Mouse (Mus musculus): ENCODE data around the gene Otop3.
"Not testable (repeated sequence)": the region's sequence is repeated elsewhere in the genome, so short reads cannot be mapped to it uniquely, and the experiment has no call there.

The Otop3 gene

DNA sequence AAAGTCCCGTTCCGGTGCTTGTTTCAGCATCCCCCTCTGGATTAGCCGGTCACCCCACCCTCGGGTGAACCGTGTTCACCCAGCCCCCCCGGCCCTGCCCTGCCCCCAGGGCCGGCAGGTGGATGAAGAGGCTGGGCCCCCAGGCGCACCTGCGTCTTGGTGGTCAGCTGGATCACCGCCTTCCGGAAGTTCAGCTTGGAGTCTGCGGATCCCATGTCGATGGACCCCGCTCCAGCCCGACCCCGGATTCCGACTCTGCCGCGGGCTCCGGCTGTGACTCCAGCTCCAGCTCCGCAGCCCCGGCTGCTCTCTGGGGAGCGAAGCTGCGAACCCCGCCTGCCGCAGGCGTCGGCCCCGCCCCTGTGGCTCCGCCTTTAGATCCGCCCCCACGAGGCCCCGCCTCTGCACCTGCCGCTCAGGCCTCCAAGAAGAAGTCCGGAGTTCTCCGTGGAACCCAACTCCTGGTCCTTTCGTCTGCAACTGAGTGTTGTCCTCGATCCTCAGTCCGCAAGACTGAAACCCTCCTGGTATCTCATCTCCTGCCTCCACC, 32.9 kb downstream of the Otop3 start, which contains the start of gene Hid1:
Gene Hid1, minus strand, starts transcription at position 362 of the 550 bp plus-strand sequence.
- peak; percentile 67 to 82 for DNase-seq

DNA sequence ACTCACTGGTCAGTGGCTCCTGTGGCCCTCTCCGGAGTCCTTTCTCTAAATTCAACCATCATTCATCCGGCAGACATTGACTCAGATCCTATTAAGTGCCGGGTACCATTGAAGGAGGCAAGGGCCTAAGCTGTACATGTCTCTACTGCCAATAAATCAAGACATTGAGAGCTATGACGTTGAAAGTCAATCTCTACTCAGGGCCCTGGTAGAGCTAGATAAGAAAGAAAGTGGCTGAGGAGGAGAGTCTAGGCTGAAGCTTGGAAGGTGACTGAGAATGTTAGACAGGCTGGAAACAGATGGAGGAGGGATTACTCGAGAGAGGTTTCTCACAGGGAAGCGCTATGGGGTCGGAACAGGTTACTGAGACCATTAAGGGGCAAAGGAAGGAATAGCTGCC, 35.8 kb downstream of the Otop3 start:
- DNase-seq = no peak

DNA sequence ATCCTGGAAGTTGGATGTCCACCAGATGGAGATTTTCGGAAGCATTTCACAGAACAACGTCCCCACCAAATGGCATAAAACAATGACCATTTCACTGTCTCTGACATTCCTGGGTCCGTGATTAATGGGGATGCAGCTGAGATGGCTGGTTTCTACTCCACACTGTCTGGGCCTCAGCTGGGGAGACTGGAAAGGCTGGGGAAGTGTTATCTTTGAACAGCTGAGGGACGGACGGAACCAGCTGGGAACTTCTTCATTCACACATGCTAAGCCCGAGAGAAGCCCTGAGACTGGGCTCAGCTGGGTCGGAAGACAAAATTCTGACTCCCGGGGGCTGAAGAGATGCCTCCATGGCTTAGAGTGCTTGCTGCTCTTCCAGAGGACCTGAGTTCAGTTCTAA, 36.8 kb downstream of the Otop3 start:
- DNase-seq = no peak

DNA sequence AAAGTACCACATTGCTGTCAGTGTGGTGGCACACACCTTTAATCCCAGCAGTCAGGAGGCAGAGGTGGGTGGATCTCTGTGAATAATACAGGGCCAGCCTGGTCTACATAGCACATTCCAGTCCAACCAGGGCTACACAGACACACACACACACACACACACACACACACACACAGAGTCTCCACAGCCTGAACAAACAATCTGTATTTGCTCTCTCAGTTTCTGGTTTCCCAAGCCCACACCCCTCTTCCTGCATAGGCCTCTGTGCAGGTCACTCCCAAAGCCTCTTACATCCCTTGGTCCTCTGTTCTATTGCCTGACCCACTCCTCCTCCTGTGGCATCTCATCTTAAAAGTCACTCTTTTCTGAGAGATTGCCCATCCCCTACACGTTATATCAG, 37.5 kb downstream of the Otop3 start:
- DNase-seq = no peak

DNA sequence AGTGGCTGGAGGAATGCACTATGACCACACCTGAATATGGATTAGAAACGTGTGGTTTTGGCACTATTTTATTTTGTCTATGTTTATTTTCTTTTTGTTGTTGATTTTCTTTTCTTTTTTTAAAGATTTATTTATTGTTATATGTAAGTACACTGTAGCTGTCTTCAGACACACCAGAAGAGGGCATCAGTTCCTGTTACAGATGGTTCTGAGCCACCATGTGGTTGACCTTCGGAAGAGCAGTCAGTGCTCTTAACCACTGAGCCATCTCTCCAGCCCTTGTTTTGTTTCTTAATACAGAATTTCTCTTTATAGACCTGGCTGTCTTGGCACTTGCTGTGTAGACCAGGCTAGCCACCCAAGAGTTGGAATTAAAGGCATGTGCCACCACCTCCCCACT, 38.2 kb downstream of the Otop3 start:
- DNase-seq = no peak

DNA sequence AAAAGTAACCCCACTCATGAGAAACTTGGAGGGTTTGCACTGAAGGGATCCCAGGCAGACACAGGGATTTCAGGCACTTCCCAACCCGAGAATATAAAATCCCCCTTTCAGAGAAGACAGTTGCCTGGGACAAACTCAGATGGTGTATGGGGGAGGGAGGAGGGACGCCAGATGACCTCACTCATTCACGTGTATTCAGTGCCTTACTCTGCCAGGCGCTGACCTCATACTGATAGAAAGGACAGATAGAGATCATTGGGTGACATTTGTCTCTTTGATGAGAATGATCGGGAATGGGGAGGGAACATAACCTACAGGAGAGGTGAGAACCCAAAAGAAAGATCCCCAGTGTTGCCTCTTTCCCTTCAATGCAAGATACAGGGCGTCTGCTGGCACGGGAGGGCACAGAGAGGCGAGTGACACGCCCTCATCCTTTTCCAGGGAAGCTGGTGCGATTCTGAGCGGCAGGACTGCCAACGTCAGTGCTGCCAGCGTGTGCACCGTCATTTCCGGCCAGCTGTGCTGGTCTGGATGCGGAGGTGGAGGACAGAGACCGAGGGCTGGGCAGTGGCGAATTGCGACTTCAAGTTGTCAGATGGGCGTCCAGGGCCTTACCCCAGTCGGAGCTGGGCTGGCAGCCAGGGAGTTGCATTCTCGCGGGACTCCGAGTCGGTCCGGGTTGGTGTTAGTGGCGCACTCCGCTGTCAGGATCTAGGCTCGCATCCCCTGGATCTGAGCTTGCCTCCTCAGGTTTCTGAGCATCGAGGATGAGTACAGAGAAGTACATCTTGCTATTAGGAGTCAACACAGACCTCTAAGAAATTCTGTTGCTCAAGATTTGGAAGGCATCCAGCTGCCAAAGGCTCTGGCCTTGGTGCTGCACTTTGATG, 39.5 kb downstream of the Otop3 start:
- DNase-seq = no peak

DNA sequence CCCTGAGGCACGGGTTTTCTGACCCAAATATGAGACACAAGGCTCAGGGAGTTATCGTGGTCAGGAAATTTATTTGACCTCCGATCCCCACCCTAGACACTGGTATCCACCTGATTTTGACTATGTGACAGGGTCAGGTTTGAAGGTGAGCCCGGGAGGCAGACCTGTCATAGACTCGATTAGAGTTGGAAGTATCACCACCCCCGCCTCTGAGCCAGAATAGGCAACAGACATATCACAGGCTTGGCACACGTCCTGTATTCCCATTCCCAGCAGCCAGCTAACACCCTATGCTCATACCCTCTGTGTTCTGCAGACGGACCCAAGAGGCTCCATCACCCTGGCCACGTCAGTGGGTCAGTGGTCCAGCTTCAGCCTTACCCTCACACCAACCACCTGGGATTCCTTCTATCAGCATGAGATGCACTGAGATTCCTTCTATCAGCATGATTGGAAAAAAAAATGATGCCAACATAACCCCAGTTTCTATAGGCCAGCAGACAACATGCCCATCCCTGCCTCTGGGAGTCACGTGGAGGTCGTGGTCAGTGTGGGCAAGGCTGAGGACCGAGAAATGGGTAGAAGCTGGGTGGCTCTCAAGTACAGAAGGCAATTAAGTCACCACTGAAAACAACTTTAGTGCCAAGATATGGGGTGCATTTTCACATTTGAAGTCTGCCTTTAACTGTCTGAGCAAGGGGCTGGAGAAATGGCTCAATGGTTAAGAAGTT, 40.3 kb downstream of the Otop3 start:
- DNase-seq = no peak

DNA sequence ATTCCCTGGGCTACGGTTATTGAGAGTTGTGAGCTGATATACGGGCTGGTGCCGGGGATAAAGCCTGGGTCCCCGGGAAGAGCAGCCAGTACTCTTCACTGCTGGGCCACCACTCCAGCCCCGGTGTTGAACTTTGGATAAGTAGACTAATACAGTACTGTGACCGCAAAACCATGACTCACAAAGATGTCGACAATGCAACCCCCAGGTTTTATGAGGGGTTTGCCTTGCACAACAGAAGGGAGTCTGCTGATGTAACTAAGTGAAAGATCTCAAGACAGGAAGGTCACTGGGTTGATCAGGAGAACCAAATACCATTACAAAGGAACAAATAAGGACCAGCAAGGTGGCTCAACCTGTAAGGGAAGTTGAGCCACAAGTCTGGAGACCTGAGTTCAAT, 42.2 kb downstream of the Otop3 start:
- DNase-seq = no peak

DNA sequence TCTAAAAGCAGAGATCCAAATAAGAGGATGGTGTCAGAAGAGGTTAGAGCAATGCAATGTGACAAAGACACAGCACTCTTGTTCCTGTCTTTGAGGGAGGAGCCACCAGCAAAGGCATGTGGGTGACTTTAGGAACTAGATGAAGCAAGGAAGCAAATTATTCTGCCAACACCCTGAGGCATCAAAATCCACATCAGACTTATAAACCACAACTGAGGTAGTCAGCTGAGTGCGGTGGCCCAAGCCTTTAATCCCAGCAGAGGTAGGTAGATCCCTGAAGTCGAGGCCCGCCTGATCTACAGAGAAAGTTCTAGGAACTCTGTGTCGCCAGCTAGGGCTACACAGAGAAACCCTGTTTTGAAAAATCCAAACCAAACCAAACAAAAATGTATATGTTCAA, 42.7 kb downstream of the Otop3 start:
- DNase-seq = no peak

DNA sequence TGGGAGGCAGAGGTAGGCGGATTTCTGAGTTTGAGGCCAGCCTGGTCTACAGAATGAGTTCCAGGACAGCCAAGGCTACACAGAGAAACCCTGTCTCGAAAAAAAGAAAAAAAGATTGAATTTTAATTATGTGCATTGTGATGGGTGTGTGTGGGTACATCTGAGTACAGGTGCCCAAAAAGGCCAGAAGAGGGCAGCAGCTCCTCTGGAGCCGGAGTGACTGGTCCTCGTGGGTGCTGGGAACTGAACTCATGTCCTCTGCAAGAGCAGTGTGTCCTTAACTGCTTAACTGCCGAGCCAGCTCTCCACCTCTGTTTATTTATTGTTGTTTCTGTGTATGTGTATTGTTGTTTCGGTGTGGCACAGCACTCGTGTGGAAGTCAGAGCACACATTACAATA, 43.3 kb downstream of the Otop3 start:
- no peak for DNase-seq

DNA sequence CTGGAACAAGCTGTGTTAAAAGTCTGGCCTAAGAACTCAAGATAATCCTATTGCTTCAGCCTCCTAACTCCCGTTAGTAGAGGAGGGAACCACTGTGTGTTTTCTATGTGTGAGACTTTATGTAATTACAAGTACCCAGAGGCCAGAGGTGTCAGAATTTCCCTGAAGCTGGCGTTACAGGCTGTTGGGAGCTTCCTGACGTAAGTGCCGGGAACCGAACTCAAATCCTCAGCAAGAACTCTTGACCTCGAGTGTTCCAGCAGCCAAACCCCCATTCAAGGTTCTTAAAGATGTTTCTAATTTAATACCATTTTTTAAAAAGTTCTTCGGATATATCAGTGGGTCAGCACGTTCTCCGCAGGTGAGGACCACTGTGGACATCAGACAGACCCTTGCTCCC, 46.7 kb downstream of the Otop3 start:
- DNase-seq = no peak

DNA sequence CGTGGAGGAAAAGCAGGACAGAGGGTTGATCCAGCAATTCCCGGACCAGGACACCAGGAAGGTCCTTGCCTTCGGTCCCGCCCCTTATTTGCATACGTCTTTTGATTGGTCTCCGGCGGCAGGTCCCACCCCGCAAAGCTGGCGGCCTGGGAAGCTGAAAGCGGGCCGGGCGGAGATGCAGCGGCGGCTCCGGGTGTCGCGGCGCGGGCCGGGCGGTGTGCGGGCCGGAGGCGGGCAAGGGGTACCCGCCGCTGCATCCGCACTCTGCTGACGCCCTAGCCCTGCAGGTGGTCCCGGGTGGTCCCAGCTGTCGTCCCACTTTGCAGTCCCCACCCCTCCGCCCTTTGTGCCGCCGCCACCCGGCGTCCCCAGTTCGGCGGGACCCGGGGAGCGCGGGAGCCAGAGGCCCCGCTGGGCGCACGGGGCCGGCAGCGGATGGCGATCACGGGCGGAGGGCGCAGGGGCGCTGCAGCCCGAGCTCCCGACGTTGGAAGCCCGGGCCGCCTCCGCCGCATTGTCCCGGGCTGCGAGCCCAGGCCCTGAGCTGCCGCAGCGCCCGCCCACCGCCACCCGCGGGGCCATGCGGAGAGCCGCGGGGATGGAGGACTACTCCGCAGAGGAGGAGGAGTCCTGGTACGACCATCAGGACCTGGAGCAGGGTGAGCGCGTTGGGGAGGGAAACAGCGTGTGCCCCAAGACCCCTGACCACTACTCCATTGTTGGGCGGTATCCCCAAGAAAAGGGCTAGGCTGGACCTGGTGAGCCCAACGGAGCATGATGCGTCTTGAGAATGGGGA, 47.4 kb downstream of the Otop3 start, which contains the start of gene Cdr2l:
Gene Cdr2l, plus strand, starts transcription at position 174 of the 797 bp plus-strand sequence.
- DNase-seq = peak; percentile 30 to 39

DNA sequence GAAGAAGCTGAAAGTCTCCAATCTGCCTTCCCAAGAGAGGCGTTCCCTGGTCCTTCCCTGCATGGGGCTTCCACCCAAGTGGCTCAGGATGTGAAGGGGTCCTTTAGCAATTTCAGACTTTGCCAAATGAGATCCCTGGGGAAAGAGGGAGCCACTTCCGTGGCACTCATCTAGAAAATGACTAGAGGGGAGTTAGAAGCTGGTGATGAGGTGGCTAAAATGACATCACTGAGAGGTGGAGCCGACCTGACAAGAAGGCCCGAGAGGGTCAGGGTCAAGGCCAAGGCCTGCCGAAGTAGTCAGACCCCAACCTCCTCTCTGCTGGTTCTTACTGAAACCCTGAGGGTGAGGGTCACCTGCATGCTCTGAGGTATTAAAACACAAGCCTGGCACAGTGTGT, 48.4 kb downstream of the Otop3 start:
- no peak for DNase-seq

DNA sequence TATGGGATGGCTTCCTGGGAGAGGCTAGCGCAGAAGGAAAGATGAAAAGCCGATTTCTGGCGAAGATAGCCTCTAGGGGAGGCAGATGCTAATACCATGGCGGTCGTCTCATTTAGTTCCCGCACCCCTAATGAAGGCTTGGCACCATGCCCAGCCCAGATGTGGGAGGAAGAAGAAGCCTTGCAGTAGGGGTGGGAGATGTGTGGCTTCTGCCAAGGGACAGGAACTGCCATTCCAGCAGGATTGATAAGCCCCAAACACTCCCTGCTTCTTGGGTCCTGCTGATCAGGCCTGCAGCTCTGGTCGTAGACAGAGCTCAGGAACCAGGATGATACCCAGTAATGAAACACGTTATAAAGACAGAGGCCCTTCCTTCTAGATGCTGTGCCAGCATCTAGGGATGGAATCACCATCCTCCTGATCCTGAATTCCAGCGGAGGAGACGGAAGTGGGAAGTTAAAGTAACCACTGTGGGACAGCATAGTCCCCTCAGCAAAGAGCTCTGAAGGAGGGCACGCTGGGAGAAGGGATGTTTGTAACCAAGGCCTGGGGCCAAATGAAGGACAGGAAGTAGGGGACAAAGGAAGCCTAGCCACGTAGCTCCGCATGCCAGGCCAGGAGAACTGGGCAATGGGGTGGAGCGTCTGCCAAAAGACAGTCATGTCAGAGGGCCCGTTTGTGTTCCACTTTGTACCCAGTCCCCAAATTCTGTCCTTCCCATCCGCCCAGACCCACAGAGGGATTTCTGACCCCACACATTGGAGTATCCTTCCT, 49.4 kb downstream of the Otop3 start:
- no peak for DNase-seq

DNA sequence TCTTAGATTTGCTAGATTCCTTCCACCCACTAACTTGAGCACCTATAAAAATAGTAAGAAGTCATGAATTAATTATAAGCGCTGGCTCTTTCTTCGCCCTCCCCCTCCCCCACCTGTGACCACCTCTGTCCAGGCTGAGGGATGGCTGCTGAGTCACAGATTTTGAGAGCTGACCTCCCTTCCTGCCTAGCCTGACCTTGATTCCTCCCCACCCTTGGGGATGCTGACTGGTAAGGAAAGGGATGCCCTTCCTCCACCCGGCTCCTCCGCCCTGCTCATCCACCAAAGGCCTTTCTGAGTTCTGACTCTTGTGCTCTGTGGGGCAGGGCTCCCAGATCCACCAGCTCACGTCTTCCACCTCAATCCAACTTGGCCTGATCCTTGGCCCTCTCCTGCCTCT, 50.1 kb downstream of the Otop3 start:
- DNase-seq = no peak

DNA sequence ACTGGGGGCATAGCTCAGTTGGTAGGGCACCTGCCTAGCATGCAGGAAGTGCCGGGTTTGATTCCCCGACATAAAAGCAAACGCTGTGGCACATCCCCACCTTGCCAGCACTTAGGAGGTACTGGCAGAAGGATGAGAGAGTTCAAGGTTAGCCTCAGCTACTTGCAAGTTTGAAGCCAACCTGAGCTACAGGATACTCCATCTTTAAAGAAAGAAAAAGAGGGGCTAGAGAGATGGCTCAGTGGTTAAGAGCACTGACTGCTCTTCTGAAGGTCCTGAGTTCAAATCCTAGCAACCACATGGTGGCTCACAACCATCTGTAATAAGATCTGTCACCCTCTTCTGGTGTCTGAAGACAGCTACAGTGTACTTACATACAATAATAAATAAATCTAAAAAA, 52.3 kb downstream of the Otop3 start:
- DNase-seq = not testable (repeated sequence)

DNA sequence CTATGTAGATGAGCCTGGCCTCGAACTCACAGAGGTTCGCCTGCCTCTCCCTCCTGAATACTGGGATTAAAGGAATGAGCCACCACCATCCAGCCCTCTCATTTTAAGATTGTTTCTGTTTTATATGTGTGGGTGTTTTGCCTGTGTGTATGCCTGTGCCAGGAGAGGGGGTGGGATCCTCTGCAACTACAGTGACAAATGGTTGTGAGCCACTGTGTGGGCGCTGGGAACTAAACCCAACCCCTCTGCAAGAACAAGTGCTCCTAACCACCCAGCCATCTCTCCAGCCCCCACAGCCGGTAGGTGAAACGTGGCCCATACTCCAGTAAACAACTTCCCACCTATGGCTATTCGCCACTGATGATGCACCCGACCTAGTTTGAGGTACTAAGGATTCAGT, 56.8 kb downstream of the Otop3 start:
- no peak for DNase-seq

DNA sequence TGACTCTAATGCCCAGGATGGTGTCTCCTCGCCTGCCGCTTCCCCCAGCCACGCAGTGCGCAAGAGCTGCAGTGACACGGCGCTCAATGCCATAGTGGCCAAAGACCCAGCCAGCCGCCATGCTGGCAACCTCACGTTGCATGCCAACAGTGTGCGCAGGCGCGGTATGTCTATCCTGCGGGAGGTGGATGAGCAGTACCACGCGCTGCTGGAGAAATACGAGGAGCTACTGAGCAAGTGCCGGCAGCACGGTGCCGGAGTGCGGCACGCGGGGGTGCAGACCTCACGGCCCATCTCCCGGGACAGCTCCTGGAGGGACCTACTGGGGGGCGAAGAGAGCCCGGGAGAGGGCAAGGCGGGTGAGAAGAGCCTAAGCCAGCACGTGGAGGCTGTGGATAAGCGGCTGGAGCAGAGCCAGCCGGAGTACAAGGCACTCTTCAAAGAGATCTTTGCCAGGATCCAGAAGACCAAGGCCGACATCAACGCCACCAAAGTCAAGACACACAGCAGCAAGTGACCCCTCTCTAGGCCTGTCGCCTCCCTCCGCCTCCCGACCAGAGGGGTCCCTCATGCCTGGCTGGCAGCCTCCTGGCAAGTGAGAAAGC, 59.3 kb downstream of the Otop3 start:
- no peak for DNase-seq

Measured in spleen, adult 18-20 months (tissue).